Mouse (Mus musculus): ENCODE data around the gene Kpna2.
"Not testable (repeated sequence)": the region's sequence is repeated elsewhere in the genome, so short reads cannot be mapped to it uniquely, and the experiment has no call there.

Kpna2 gene

GRCm38 (mm10) chr11:107018606-107019005 is 19.3 kb upstream of the Kpna2 start:
- peak; percentile 65 for DNase-seq (ENCODE audit: low spot score)

GRCm38 (mm10) chr11:107017339-107017886 is 18.1 kb upstream of the Kpna2 start:
- DNase-seq (ENCODE audit: low spot score) = no peak

GRCm38 (mm10) chr11:107016893-107017292 is 17.6 kb upstream of the Kpna2 start:
- DNase-seq (ENCODE audit: low spot score) = no peak

GRCm38 (mm10) chr11:107015535-107016187 is 16.3 kb upstream of the Kpna2 start:
- not testable (repeated sequence) for DNase-seq (ENCODE audit: low spot score)

- peak; percentile 56 for DNase-seq (ENCODE audit: low spot score)
Measured at GRCm38 (mm10) chr11:107014597-107015309, 15.4 kb upstream of the Kpna2 start.

- DNase-seq (ENCODE audit: low spot score) = peak; percentile 61
Measured at GRCm38 (mm10) chr11:107014020-107014585, 14.8 kb upstream of the Kpna2 start.

GRCm38 (mm10) chr11:107012324-107013017 is 13.1 kb upstream of the Kpna2 start:
- DNase-seq (ENCODE audit: low spot score) = peak; percentile 97

GRCm38 (mm10) chr11:107011669-107012323 is 12.5 kb upstream of the Kpna2 start:
- peak; percentile 45 for DNase-seq (ENCODE audit: low spot score)

GRCm38 (mm10) chr11:107011171-107011570 is 11.8 kb upstream of the Kpna2 start:
- no peak for DNase-seq (ENCODE audit: low spot score)

GRCm38 (mm10) chr11:107010447-107010846 is 11.1 kb upstream of the Kpna2 start:
- DNase-seq (ENCODE audit: low spot score) = no peak

- DNase-seq (ENCODE audit: low spot score) = peak; percentile 36
Measured at GRCm38 (mm10) chr11:107005538-107005937, 6.2 kb upstream of the Kpna2 start.

- no peak for DNase-seq (ENCODE audit: low spot score)
Measured at GRCm38 (mm10) chr11:107001760-107002675, 2.7 kb upstream of the Kpna2 start.

- DNase-seq (ENCODE audit: low spot score) = no peak
Measured at GRCm38 (mm10) chr11:106999949-107000513, 690 bp upstream of the Kpna2 start.

- no peak for DNase-seq (ENCODE audit: low spot score)
Measured at GRCm38 (mm10) chr11:106998651-106999150, 640 bp downstream of the Kpna2 start.

GRCm38 (mm10) chr11:106997976-106998375 is 1.4 kb downstream of the Kpna2 start:
- DNase-seq (ENCODE audit: low spot score) = no peak

- not testable (repeated sequence) for DNase-seq (ENCODE audit: low spot score)
Measured at GRCm38 (mm10) chr11:106996492-106996891, 2.8 kb downstream of the Kpna2 start.

- DNase-seq (ENCODE audit: low spot score) = no peak
Measured at GRCm38 (mm10) chr11:106994246-106995085, 4.9 kb downstream of the Kpna2 start.

GRCm38 (mm10) chr11:106987384-106987783 is 12.0 kb downstream of the Kpna2 start:
- no peak for DNase-seq (ENCODE audit: low spot score)

- not testable (repeated sequence) for DNase-seq (ENCODE audit: low spot score)
Measured at GRCm38 (mm10) chr11:106985979-106986604, 13.2 kb downstream of the Kpna2 start.
